Comparison of ENCODE assay signal across 8 mouse cellular contexts in genomic region chr4:156215649-156216048, GRCm38 (mm10). TPM values are rescaled to one million over a fixed set of nuclear protein-coding genes. Genes with fewer than 3 reads are reported as not detected.
DNase-seq lines count a peak whose midpoint lies in the region.

Gene Perm1, plus strand, starts transcription at chr4:156215868.

- peak; percentile 66 for DNase-seq in 3T3-L1 (ENCODE audit: low read depth, low spot score)
- DNase-seq in NIH3T3 (ENCODE audit: low read depth) = peak; percentile 60
- peak; percentile 82 for DNase-seq in gastrocnemius, postnatal 14 days
- DNase-seq in heart, postnatal 14 days = peak; percentile 72 to 84
- DNase-seq in natural killer cell, adult 2 months (ENCODE audit: low spot score in 2 of 2) = no peak
- no peak for DNase-seq in ovary, postnatal 36 days (ENCODE audit: low spot score)
- DNase-seq in left cerebral cortex, adult 8-10 months (ENCODE audit: low spot score in 2 of 2) = no peak
- no peak for DNase-seq in cerebellum, adult 9-11 months

- intact Hi-C loops in gastrocnemius, postnatal 14 days (cut with DNase I; ENCODE audit: low total_unique reads) = no loop called here
- intact Hi-C loops in heart, postnatal 14 days (cut with DNase I) = no loop called here

RNA-seq across cellular contexts. Expression of gene Perm1, which starts in this region (rescaled TPM):
- total RNA-seq in gastrocnemius, postnatal 14 days (2021) = 100 to 1,000 TPM in 1 of 2 experiments, 10 to 100 TPM in 1; 73.3 to 103 TPM
- 100 to 1,000 TPM; 178 to 193 TPM for total RNA-seq in heart, postnatal 14 days (2021)
- under 1 TPM; 0.34 to 0.59 (median 0.51) TPM for total RNA-seq in left cerebral cortex, adult 8-10 months (2022)

Comparison
In these comparisons a context has a peak if more than half of its experiments do, and no peak if none do; other contexts are left out.
1. RNA of gene Perm1 (total RNA-seq): 178 to 193 TPM in heart, postnatal 14 days and 73.3 to 103 TPM in gastrocnemius, postnatal 14 days; 0.34 to 0.59 TPM in left cerebral cortex, adult 8-10 months; every median in the first group is over 10 times any median in the second.
2. DNase-seq: peak in 3T3-L1 (single experiment), NIH3T3 (single experiment), gastrocnemius, postnatal 14 days (single experiment) and heart, postnatal 14 days (2 of 2); none in natural killer cell, adult 2 months (0 of 2), ovary, postnatal 36 days (single experiment), left cerebral cortex, adult 8-10 months (0 of 2) and cerebellum, adult 9-11 months (single experiment).